In genomic region chr9:91350861-91351291, GRCm38 (mm10) we compare ENCODE assay signal across 12 mouse cellular contexts. TPM values are rescaled to one million over a fixed set of nuclear protein-coding genes. Genes with fewer than 3 reads are reported as not detected.
DNase-seq lines count a peak whose midpoint lies in the region; ATAC-seq and TF ChIP-seq lines count a peak whose summit lies in the region.
"Had no signal": no experiment of that assay in that cellular context is flagged by ENCODE, and none has a peak within 500 bp of the region (broad histone marks: within the 10 kb centered on the region; RNA-seq: fewer than 3 reads in every experiment).

No protein-coding gene starts in this region.

- TF ChIP-seq CTCF in layer of hippocampus, adult 2 months (conservative IDR thresholded peaks at IDR 0.05) = no peak

- no peak overlapping the region for H3K9ac ChIP-seq in embryonic facial prominence, embryonic 11.5 days (replicated peaks; ENCODE audit: low read length)
- peak overlapping the region; percentile 36 for H3K9ac ChIP-seq in hindbrain, embryonic 16.5 days (ENCODE audit: low read depth, low read length)
- H3K9ac ChIP-seq in neural tube, embryonic 15.5 days (replicated peaks) = no peak overlapping the region

- no peaks in the 10 kb centered on the region for H3K36me3 ChIP-seq in embryonic facial prominence, embryonic 11.5 days (replicated peaks; ENCODE audit: control insufficient read depth, insufficient read depth, low read depth, low read length)
- H3K36me3 ChIP-seq in hindbrain, embryonic 16.5 days (ENCODE audit: control insufficient read depth, insufficient read depth, low read length) = no peaks in the 10 kb centered on the region
- no peaks in the 10 kb centered on the region for H3K36me3 ChIP-seq in neural tube, embryonic 15.5 days

- no peaks in the 10 kb centered on the region for H3K9me3 ChIP-seq in embryonic facial prominence, embryonic 11.5 days (replicated peaks; ENCODE audit: control insufficient read depth, low read length)
- H3K9me3 ChIP-seq in hindbrain, embryonic 16.5 days (ENCODE audit: control insufficient read depth, low read length) = no peaks in the 10 kb centered on the region
- no peaks in the 10 kb centered on the region for H3K9me3 ChIP-seq in neural tube, embryonic 15.5 days (replicated peaks)

- 0 out of 2 replicates have a peak, but pooled peaks have one; percentile 22 for ATAC-seq in embryonic facial prominence, embryonic 11.5 days (replicated peaks; ENCODE audit: insufficient number of reproducible peaks, low FRiP score, low TSS enrichment, low read depth)
- ATAC-seq in hindbrain, embryonic 16.5 days = peak; percentile 72
- peak; percentile 46 for ATAC-seq in neural tube, embryonic 15.5 days (ENCODE audit: low FRiP score)

- H3K27ac ChIP-seq in layer of hippocampus, adult 2 months = peak overlapping the region; percentile 59
- H3K27ac ChIP-seq in embryonic facial prominence, embryonic 11.5 days (replicated peaks; ENCODE audit: low read depth, low read length) = no peak overlapping the region
- peak overlapping the region; percentile 69 for H3K27ac ChIP-seq in hindbrain, embryonic 16.5 days (ENCODE audit: low read depth, low read length)
- peak overlapping the region; percentile 54 for H3K27ac ChIP-seq in neural tube, embryonic 15.5 days (replicated peaks)

- WGBS in embryonic facial prominence, embryonic 11.5 days = under 1% methylated on average over 14 of the region's 14 CpGs
- WGBS in hindbrain, embryonic 16.5 days = 1% methylated on average over 14 of the region's 14 CpGs
- 3% methylated on average over 14 of the region's 14 CpGs for WGBS in neural tube, embryonic 15.5 days

- no peaks in the 10 kb centered on the region for H3K4me1 ChIP-seq in embryonic facial prominence, embryonic 11.5 days (ENCODE audit: control insufficient read depth, insufficient read depth, low read length)
- H3K4me1 ChIP-seq in hindbrain, embryonic 16.5 days (ENCODE audit: control insufficient read depth, insufficient read depth, low read depth, low read length) = peaks cover 3% of the 10 kb centered on the region; the same call in 1 of the 2 replicates
- peaks cover 15% of the 10 kb centered on the region for H3K4me1 ChIP-seq in neural tube, embryonic 15.5 days

- peak overlapping the region; percentile 15; the same call in 1 of the 2 replicates for H3K4me2 ChIP-seq in embryonic facial prominence, embryonic 11.5 days (ENCODE audit: low read depth, low read length)
- peak overlapping the region; percentile 48 for H3K4me2 ChIP-seq in hindbrain, embryonic 16.5 days (ENCODE audit: low read length)
- H3K4me2 ChIP-seq in neural tube, embryonic 15.5 days = peak overlapping the region; percentile 47

- peak overlapping the region; percentile 13; the same call in 1 of the 2 replicates for H3K4me3 ChIP-seq in layer of hippocampus, adult 2 months
- H3K4me3 ChIP-seq in embryonic facial prominence, embryonic 11.5 days (ENCODE audit: low read depth, low read length) = 0 out of 2 replicates have a peak overlapping the region, but pooled peaks have one; percentile 14
- H3K4me3 ChIP-seq in hindbrain, embryonic 16.5 days (ENCODE audit: low read length) = peak overlapping the region; percentile 32
- H3K4me3 ChIP-seq in neural tube, embryonic 15.5 days (replicated peaks) = peak overlapping the region; percentile 16

- no peak for DNase-seq in layer of hippocampus, adult 2 months (ENCODE audit: low spot score in 2 of 2)
- no peak for DNase-seq in layer of hippocampus, postnatal 36 days
- DNase-seq in embryonic facial prominence, embryonic 11.5 days (ENCODE audit: low spot score) = no peak
- DNase-seq in gastrocnemius, adult 18-20 months (ENCODE audit: low spot score) = no peak
- DNase-seq in kidney, adult 11 months = no peak
- DNase-seq in right cerebral cortex, postnatal 25 days = no peak
- DNase-seq: adrenal gland, postnatal 14 days; gastrocnemius, postnatal 36 days; lung, adult 2 months had no signal

- peaks cover 34% of the 10 kb centered on the region for H3K27me3 ChIP-seq in embryonic facial prominence, embryonic 11.5 days (ENCODE audit: control insufficient read depth, insufficient read depth, low read length)
- peaks cover 17% of the 10 kb centered on the region for H3K27me3 ChIP-seq in hindbrain, embryonic 16.5 days (replicated peaks; ENCODE audit: control insufficient read depth, insufficient read depth, low read length)
- peaks cover 19% of the 10 kb centered on the region for H3K27me3 ChIP-seq in neural tube, embryonic 15.5 days (replicated peaks)

RNA-seq across cellular contexts. Expression of gene Zic4, which starts 11.3 kb away (rescaled TPM):
- 1 to 10 TPM; 2.8 to 3.3 TPM for total RNA-seq in layer of hippocampus, adult 2 months (2021)
- total RNA-seq in layer of hippocampus, postnatal 36 days (2021) = 1 to 10 TPM; 2.8 to 4.4 TPM
- polyA plus RNA-seq in embryonic facial prominence, embryonic 11.5 days (2014; fragmentation: Nextera tagmentation; extraction: Ambion mirVana) = 6.7 and 6.9 TPM in 2 replicates
- polyA plus RNA-seq in hindbrain, embryonic 16.5 days (2015; fragmentation: Nextera tagmentation; extraction: Ambion mirVana) = 62.4 and 67.4 TPM in 2 replicates
- 28.3 and 44.9 TPM in 2 replicates for polyA plus RNA-seq in neural tube, embryonic 15.5 days (2015; fragmentation: Nextera tagmentation; extraction: Ambion mirVana)
- total RNA-seq in gastrocnemius, adult 18-20 months (2021) = under 1 TPM in 1 of 2 experiments, not detected in 1; 0.17 TPM
- total RNA-seq: adrenal gland, postnatal 14 days had no signal
- polyA plus RNA-seq: large intestine, adult 2 months; lung, adult 2 months had no signal

RNA-seq across cellular contexts. Expression of gene Zic1, which starts 14.7 kb away (rescaled TPM):
- 10 to 100 TPM; 12.1 to 18.4 TPM for total RNA-seq in layer of hippocampus, adult 2 months (2021)
- total RNA-seq in layer of hippocampus, postnatal 36 days (2021) = 10 to 100 TPM in 1 of 2 experiments, 1 to 10 TPM in 1; 9.2 to 13.7 TPM
- polyA plus RNA-seq in embryonic facial prominence, embryonic 11.5 days (2014; fragmentation: Nextera tagmentation; extraction: Ambion mirVana) = 3.3 and 3.5 TPM in 2 replicates
- polyA plus RNA-seq in hindbrain, embryonic 16.5 days (2015; fragmentation: Nextera tagmentation; extraction: Ambion mirVana) = 11.4 and 14.6 TPM in 2 replicates
- 9.7 and 13.2 TPM in 2 replicates for polyA plus RNA-seq in neural tube, embryonic 15.5 days (2015; fragmentation: Nextera tagmentation; extraction: Ambion mirVana)
- total RNA-seq in gastrocnemius, adult 18-20 months (2021) = 1 to 10 TPM; 1.8 to 3.3 TPM
- total RNA-seq: adrenal gland, postnatal 14 days had no signal
- polyA plus RNA-seq: large intestine, adult 2 months had no signal

Comparison
In these comparisons a context has a peak if more than half of its experiments do, and no peak if none do; other contexts are left out.
1. ATAC-seq: peak in every context shown above with its lines; median percentile 72 in hindbrain, embryonic 16.5 days; 46 in neural tube, embryonic 15.5 days; 22 in embryonic facial prominence, embryonic 11.5 days.